In genomic region chr4:149890551-149890950, GRCm38 (mm10) we compare ENCODE assay signal across 8 mouse cellular contexts.
DNase-seq lines count a peak whose midpoint lies in the region; ATAC-seq lines count a peak whose summit lies in the region.

No protein-coding gene starts in this region.

- DNase-seq in midbrain, embryonic 11.5 days (ENCODE audit: low spot score, missing footprints) = no peak
- peak; percentile 81 for DNase-seq in gastrocnemius, postnatal 25 days
- DNase-seq in lung, postnatal 36 days = peak; percentile 61
- DNase-seq in frontal cortex, postnatal 10 days (ENCODE audit: low spot score in 2 of 2) = no peak
- DNase-seq in right cerebral cortex, postnatal 36 days (ENCODE audit: low spot score in 2 of 2) = no peak

- ATAC-seq in midbrain, embryonic 15.5 days (replicated peaks) = no peak
- no peak for ATAC-seq in midbrain, embryonic 11.5 days (ENCODE audit: low FRiP score)
- no peak for ATAC-seq in intestine, embryonic 16.5 days
- no peak for ATAC-seq in megakaryocyte progenitor cell, adult 5-6 weeks (replicated peaks; ENCODE audit: poor library complexity)

- peaks cover 4% of the 10 kb centered on the region; the same call in 1 of the 2 replicates for H3K4me1 ChIP-seq in midbrain, embryonic 15.5 days
- H3K4me1 ChIP-seq in midbrain, embryonic 11.5 days (ENCODE audit: control insufficient read depth, insufficient read depth, low read length) = peaks cover 2% of the 10 kb centered on the region; the same call in 1 of the 2 replicates
- H3K4me1 ChIP-seq in intestine, embryonic 16.5 days (ENCODE audit: control insufficient read depth, insufficient read depth, low read length) = peaks cover 62% of the 10 kb centered on the region

- no peaks in the 10 kb centered on the region for H3K36me3 ChIP-seq in midbrain, embryonic 15.5 days (replicated peaks)
- H3K36me3 ChIP-seq in midbrain, embryonic 11.5 days (ENCODE audit: control insufficient read depth, insufficient read depth, low read length) = no peaks in the 10 kb centered on the region
- H3K36me3 ChIP-seq in intestine, embryonic 16.5 days (ENCODE audit: control insufficient read depth, insufficient read depth, low read length) = no peaks in the 10 kb centered on the region

- H3K4me3 ChIP-seq in midbrain, embryonic 15.5 days = no peak overlapping the region
- no peak overlapping the region for H3K4me3 ChIP-seq in midbrain, embryonic 11.5 days (ENCODE audit: low read depth, low read length)
- H3K4me3 ChIP-seq in intestine, embryonic 16.5 days (ENCODE audit: low read length) = no peak overlapping the region

- no peaks in the 10 kb centered on the region for H3K9me3 ChIP-seq in midbrain, embryonic 15.5 days
- no peaks in the 10 kb centered on the region for H3K9me3 ChIP-seq in midbrain, embryonic 11.5 days (ENCODE audit: control insufficient read depth, low read length)
- H3K9me3 ChIP-seq in intestine, embryonic 16.5 days (ENCODE audit: control insufficient read depth, low read length) = no peaks in the 10 kb centered on the region

- no peaks in the 10 kb centered on the region for H3K27me3 ChIP-seq in midbrain, embryonic 15.5 days (replicated peaks)
- no peaks in the 10 kb centered on the region for H3K27me3 ChIP-seq in midbrain, embryonic 11.5 days (ENCODE audit: control insufficient read depth, insufficient read depth, low read length)
- H3K27me3 ChIP-seq in intestine, embryonic 16.5 days (replicated peaks; ENCODE audit: control insufficient read depth, insufficient read depth, low read length) = no peaks in the 10 kb centered on the region

- WGBS in midbrain, embryonic 15.5 days = 73% methylated on average over 8 of the region's 8 CpGs
- WGBS in midbrain, embryonic 11.5 days = 82% methylated on average over 8 of the region's 8 CpGs
- 50% methylated on average over 8 of the region's 8 CpGs for WGBS in intestine, embryonic 16.5 days

- H3K9ac ChIP-seq in midbrain, embryonic 15.5 days = no peak overlapping the region
- H3K9ac ChIP-seq in midbrain, embryonic 11.5 days (ENCODE audit: low read length) = no peak overlapping the region
- peak overlapping the region; percentile 46; the same call in 1 of the 2 replicates for H3K9ac ChIP-seq in intestine, embryonic 16.5 days (ENCODE audit: low read depth, low read length)

- H3K4me2 ChIP-seq in midbrain, embryonic 15.5 days = no peak overlapping the region
- no peak overlapping the region for H3K4me2 ChIP-seq in midbrain, embryonic 11.5 days
- no peak overlapping the region for H3K4me2 ChIP-seq in intestine, embryonic 16.5 days (ENCODE audit: low read depth, low read length)

- H3K27ac ChIP-seq in midbrain, embryonic 15.5 days = 0 out of 2 replicates have a peak overlapping the region, but pooled peaks have one; percentile 10
- H3K27ac ChIP-seq in midbrain, embryonic 11.5 days (ENCODE audit: low read depth, low read length) = no peak overlapping the region
- peak overlapping the region; percentile 71 for H3K27ac ChIP-seq in intestine, embryonic 16.5 days (ENCODE audit: low read length)

Comparison
In these comparisons a context has a peak if more than half of its experiments do, and no peak if none do; other contexts are left out.
1. DNase-seq: peak in gastrocnemius, postnatal 25 days (single experiment) and lung, postnatal 36 days (single experiment); none in midbrain, embryonic 11.5 days (single experiment), frontal cortex, postnatal 10 days (0 of 2) and right cerebral cortex, postnatal 36 days (0 of 2).